8 mouse cellular contexts compared by ENCODE assay signal in the genomic region with DNA sequence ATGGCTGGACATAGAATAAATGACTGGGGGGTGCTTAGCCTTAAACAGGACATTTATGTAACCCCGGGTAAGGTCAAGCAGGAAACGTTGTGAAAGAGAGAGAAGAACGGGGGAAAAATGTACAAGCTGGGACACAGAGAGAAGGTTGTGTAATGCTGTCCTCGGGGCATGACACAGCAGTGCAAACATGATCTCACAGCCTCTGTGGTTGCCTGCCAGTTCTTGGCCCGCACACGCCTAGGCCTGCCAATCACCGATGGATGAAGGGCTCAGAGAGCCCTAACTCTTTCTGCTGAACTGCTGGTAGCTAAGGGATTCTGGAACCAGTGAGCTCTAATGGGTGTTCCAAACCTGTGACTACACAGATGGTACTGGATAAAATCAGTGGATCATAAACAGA.
DNase-seq lines count a peak whose midpoint lies in the region; ATAC-seq and TF ChIP-seq lines count a peak whose summit lies in the region.

No protein-coding gene starts in this region.

- H3K4me2 ChIP-seq in intestine, embryonic 15.5 days (replicated peaks), result no peak overlapping the region
- no peak overlapping the region for H3K4me2 ChIP-seq in midbrain, embryonic 15.5 days

- H3K4me3 ChIP-seq in bone marrow, adult 2 months (replicated peaks; ENCODE audit: control insufficient read depth, low read depth, low read length), result no peak overlapping the region
- no peak overlapping the region for H3K4me3 ChIP-seq in intestine, embryonic 15.5 days (replicated peaks)
- H3K4me3 ChIP-seq in midbrain, embryonic 15.5 days, result no peak overlapping the region

- no peak for TF ChIP-seq CTCF in bone marrow, adult 2 months (IDR thresholded peaks at IDR 0.05; ENCODE audit: control insufficient read depth, insufficient read depth, low read length)

- no peak overlapping the region for H3K9ac ChIP-seq in intestine, embryonic 15.5 days
- H3K9ac ChIP-seq in midbrain, embryonic 15.5 days, result no peak overlapping the region

- peak; percentile 7 for DNase-seq in gastrocnemius, adult 18-20 months (ENCODE audit: low spot score)
- DNase-seq in gastrocnemius, postnatal 36 days, result no peak
- peak; percentile 44 for DNase-seq in liver
- peak; percentile 33 to 46 for DNase-seq in monocyte, adult 2 months (ENCODE audit: low read depth in 1 of 2, low spot score in 2 of 2)
- DNase-seq in thymus, postnatal 25 days, result no peak

- no peaks in the 10 kb centered on the region for H3K36me3 ChIP-seq in intestine, embryonic 15.5 days
- H3K36me3 ChIP-seq in midbrain, embryonic 15.5 days (replicated peaks), result no peaks in the 10 kb centered on the region

- no peaks in the 10 kb centered on the region for H3K9me3 ChIP-seq in intestine, embryonic 15.5 days
- no peaks in the 10 kb centered on the region for H3K9me3 ChIP-seq in midbrain, embryonic 15.5 days

- intact Hi-C loops in gastrocnemius, postnatal 36 days (cut with DNase I), result no loop called here

- WGBS in bone marrow, adult 2 months, result 13% methylated on average over 7 of the region's 7 CpGs
- WGBS in intestine, embryonic 15.5 days, result 76% methylated on average over 7 of the region's 7 CpGs
- 87% methylated on average over 7 of the region's 7 CpGs for WGBS in midbrain, embryonic 15.5 days

- peak overlapping the region; percentile 30; the same call in 1 of the 2 replicates for H3K27ac ChIP-seq in bone marrow, adult 2 months (ENCODE audit: control insufficient read depth, insufficient read depth, low read depth, low read length, poor library complexity)
- H3K27ac ChIP-seq in intestine, embryonic 15.5 days, result no peak overlapping the region
- H3K27ac ChIP-seq in midbrain, embryonic 15.5 days, result no peak overlapping the region

- no peak for TF ChIP-seq POLR2A in bone marrow, adult 2 months (IDR thresholded peaks at IDR 0.05; ENCODE audit: borderline replicate concordance, control insufficient read depth, low read depth, low read length)

- ATAC-seq in intestine, embryonic 15.5 days, result no peak; the same call in 1 of the 2 replicates
- no peak for ATAC-seq in midbrain, embryonic 15.5 days (replicated peaks)

- H3K27me3 ChIP-seq in intestine, embryonic 15.5 days (replicated peaks), result no peaks in the 10 kb centered on the region
- no peaks in the 10 kb centered on the region for H3K27me3 ChIP-seq in midbrain, embryonic 15.5 days (replicated peaks)

- no peaks in the 10 kb centered on the region; the same call in 1 of the 2 replicates for H3K4me1 ChIP-seq in bone marrow, adult 2 months (ENCODE audit: control insufficient read depth, insufficient read depth, low read length)
- H3K4me1 ChIP-seq in intestine, embryonic 15.5 days (replicated peaks), result no peaks in the 10 kb centered on the region
- no peaks in the 10 kb centered on the region for H3K4me1 ChIP-seq in midbrain, embryonic 15.5 days

Comparison
In these comparisons a context has a peak if more than half of its experiments do, and no peak if none do; other contexts are left out.
1. DNase-seq: peak in gastrocnemius, adult 18-20 months (single experiment), liver (single experiment) and monocyte, adult 2 months (2 of 2); none in gastrocnemius, postnatal 36 days (0 of 2) and thymus, postnatal 25 days (single experiment).